Mouse (Mus musculus) megakaryocyte, embryonic 14.5 days (primary cell): ENCODE results near the gene Sh3bp4. TPM values are rescaled to one million over a fixed set of nuclear protein-coding genes. Genes with fewer than 3 reads are reported as not detected.

Experiments used
- H3K27me3 ChIP-seq: replicated peaks from 2 replicates; pipeline ENCODE3; 2012; ENCODE audit warnings: inconsistent platforms
- H3K36me3 ChIP-seq: replicated peaks from 2 replicates; pipeline ENCODE3; 2012; ENCODE audit warnings: low read length, inconsistent platforms, mixed read lengths
- H3K4me1 ChIP-seq: 2 replicates; pipeline ENCODE4 v1.6.1; 2012; ENCODE audit warnings: inconsistent platforms
- H3K4me3 ChIP-seq: replicated peaks from 2 replicates; pipeline ENCODE3; 2012; ENCODE audit warnings: moderate library complexity, mild to moderate bottlenecking, inconsistent platforms
- H3K9me3 ChIP-seq: 2 replicates; pipeline ENCODE4 v1.6.1; 2012; ENCODE audit warnings: inconsistent platforms
- FLI1 ChIP-seq: IDR thresholded peaks from 2 replicates; pipeline ENCODE4 v1.6.1; 2012; ENCODE audit warnings: low read length, inconsistent platforms, mixed read lengths
- GATA1 ChIP-seq: IDR thresholded peaks from 3 replicates; pipeline ENCODE4 v1.6.1; 2012; ENCODE audit warnings: mixed read lengths, low read length, inconsistent platforms, borderline replicate concordance
- polyA plus RNA-seq: library from polyadenylated mRNA; stranded (reverse); fragments of >175 nt; gene quantifications from 2 replicates; pipeline ENCODE4 v1.2.3, GENCODE M21; 2012; ENCODE audit warnings: low replicate concordance; ENCODE audit not compliant: insufficient read depth

The Sh3bp4 gene
- polyA plus RNA-seq, 1 experiment = 0.21 TPM

DNA sequence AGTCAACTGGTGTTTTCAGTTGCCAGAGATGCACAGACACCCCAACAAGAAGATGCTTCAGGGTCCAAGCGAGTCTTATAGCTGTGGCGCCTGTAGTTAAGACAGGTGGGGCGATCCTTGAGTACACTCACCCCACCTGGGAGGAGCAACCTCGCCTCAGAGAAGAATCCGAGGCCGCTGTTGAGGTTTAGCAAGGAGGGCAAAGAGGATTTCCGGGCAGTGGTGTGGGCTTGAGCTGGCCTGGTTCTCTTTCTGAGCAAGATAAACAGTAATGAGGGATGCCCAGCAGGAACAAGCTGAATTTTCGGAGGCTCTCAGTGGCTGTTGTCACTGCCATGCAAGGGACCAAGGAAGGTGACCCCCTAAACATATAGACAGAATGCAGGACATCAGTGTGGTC lies 20.5 kb downstream of the Sh3bp4 start:
- TF ChIP-seq FLI1 (no peak), GATA1 (no peak)
- no peaks in the 10 kb centered on the region for H3K9me3 ChIP-seq
- peaks cover 15% of the 10 kb centered on the region for H3K27me3 ChIP-seq

DNA sequence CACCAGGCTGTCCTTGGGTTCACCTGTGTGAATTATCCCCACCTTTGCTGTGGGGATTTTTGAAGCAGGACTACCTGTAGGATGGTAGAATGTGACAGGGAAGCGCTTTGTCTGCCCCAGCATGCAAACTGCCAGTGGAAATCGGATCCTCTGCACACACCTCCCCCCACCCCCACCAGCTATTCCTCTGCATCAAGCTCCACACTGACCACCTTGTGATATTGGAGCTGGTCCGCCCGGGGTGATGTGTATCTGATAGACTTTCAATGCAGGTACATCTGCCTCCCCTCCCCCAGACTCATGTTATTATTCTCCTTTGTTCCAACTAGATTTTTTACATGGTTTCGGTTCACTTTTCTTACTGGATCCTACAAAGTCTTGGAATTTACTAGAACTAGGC lies 21.8 kb downstream of the Sh3bp4 start:
- Histone ChIP-seq H3K9me3 (no peaks in the 10 kb centered on the region), H3K36me3 (no peaks in the 10 kb centered on the region), H3K4me1 (no peaks in the 10 kb centered on the region), H3K27me3 (peaks cover 15% of the 10 kb centered on the region), H3K4me3 (no peak overlapping the region)
- TF ChIP-seq FLI1 = no peak
- TF ChIP-seq GATA1 = no peak

More for the DNA sequence above, 20.5 kb downstream of the Sh3bp4 start:
- no peaks in the 10 kb centered on the region for H3K4me1 ChIP-seq
- no peak overlapping the region for H3K4me3 ChIP-seq
- no peaks in the 10 kb centered on the region for H3K36me3 ChIP-seq

DNA sequence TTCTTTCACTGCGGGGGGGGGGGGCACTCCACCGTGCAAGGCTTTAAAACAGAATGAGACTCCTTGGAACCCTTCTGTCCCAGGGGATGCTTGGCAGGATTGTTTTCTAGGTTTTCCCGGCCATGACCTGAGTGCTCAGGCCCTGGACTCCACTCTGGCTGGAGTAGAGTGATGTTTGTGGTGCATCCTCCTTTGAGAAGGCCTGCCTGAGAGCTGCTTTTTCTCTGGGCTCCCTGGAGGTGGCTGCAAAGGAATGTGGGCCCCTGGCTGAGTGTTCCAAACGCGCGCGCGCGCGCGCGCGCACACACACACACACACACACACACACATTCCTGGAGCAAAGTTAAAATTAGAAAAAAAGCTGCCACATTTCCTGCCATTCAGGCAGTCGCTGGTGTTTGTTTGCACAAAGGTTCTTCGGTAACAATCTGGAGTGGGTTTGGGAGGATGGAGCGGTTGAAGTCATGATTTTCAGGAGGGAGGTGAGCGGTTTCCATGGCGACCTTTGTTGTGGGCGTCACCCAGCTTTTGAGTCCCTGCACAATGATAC lies 22.3 kb downstream of the Sh3bp4 start:
- H3K4me1 ChIP-seq = no peaks in the 10 kb centered on the region
- H3K27me3 ChIP-seq = peaks cover 15% of the 10 kb centered on the region
- no peaks in the 10 kb centered on the region for H3K9me3 ChIP-seq
- H3K36me3 ChIP-seq = no peaks in the 10 kb centered on the region
- no peak overlapping the region for H3K4me3 ChIP-seq
- TF ChIP-seq FLI1 (no peak), GATA1 (no peak)

- no peaks in the 10 kb centered on the region for H3K36me3 ChIP-seq
- H3K27me3 ChIP-seq = peaks cover 8% of the 10 kb centered on the region
- no peaks in the 10 kb centered on the region for H3K9me3 ChIP-seq
- no peak overlapping the region for H3K4me3 ChIP-seq
- no peak for TF ChIP-seq GATA1
- no peak for TF ChIP-seq FLI1
- no peaks in the 10 kb centered on the region for H3K4me1 ChIP-seq
These were observed 23.5 kb downstream of the Sh3bp4 start for GRCm38 (mm10) chr1:89093696-89094095.

- Histone ChIP-seq H3K36me3 (no peaks in the 10 kb centered on the region), H3K9me3 (no peaks in the 10 kb centered on the region), H3K4me3 (no peak overlapping the region), H3K27me3 (peaks cover 5% of the 10 kb centered on the region), H3K4me1 (no peaks in the 10 kb centered on the region)
- TF ChIP-seq FLI1 (no peak), GATA1 (no peak)
These were observed 24.2 kb downstream of the Sh3bp4 start for GRCm38 (mm10) chr1:89094416-89094815.

GRCm38 (mm10) chr1:89095642-89096424 lies 25.6 kb downstream of the Sh3bp4 start:
- TF ChIP-seq FLI1 (no peak), GATA1 (no peak)
- Histone ChIP-seq H3K36me3 (no peaks in the 10 kb centered on the region), H3K4me1 (no peaks in the 10 kb centered on the region), H3K27me3 (peaks cover 3% of the 10 kb centered on the region), H3K9me3 (no peaks in the 10 kb centered on the region), H3K4me3 (no peak overlapping the region)

GRCm38 (mm10) chr1:89102231-89103003 lies 32.2 kb downstream of the Sh3bp4 start:
- H3K9me3 ChIP-seq = no peaks in the 10 kb centered on the region
- TF ChIP-seq GATA1 (no peak), FLI1 (no peak)
- no peaks in the 10 kb centered on the region for H3K36me3 ChIP-seq
- no peaks in the 10 kb centered on the region for H3K4me1 ChIP-seq
- H3K4me3 ChIP-seq = no peak overlapping the region
- H3K27me3 ChIP-seq = no peaks in the 10 kb centered on the region

DNA sequence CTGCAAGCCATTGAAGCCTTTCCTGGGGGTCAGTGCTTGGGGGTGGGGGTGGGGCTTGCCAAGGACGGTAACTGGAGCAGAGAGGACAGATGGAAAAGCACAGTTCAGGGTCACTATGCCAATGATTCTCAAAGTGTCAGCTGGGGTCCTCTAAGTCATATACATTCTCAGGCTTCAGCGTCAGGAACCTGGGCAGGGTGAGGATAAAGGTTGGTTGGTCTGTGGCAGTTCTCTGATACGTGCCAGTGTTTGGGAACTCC lies 32.7 kb downstream of the Sh3bp4 start:
- Histone ChIP-seq H3K9me3 (no peaks in the 10 kb centered on the region), H3K36me3 (no peaks in the 10 kb centered on the region), H3K27me3 (no peaks in the 10 kb centered on the region), H3K4me3 (no peak overlapping the region), H3K4me1 (no peaks in the 10 kb centered on the region)
- TF ChIP-seq GATA1 (no peak), FLI1 (no peak)

- TF ChIP-seq FLI1 (no peak), GATA1 (no peak)
- Histone ChIP-seq H3K36me3 (no peaks in the 10 kb centered on the region), H3K9me3 (no peaks in the 10 kb centered on the region), H3K4me1 (peaks cover 3% of the 10 kb centered on the region), H3K27me3 (no peaks in the 10 kb centered on the region), H3K4me3 (no peak overlapping the region)
These were observed 33.3 kb downstream of the Sh3bp4 start for GRCm38 (mm10) chr1:89103505-89103904.

- Histone ChIP-seq H3K4me1 (peaks cover 7% of the 10 kb centered on the region), H3K36me3 (no peaks in the 10 kb centered on the region), H3K9me3 (no peaks in the 10 kb centered on the region), H3K27me3 (no peaks in the 10 kb centered on the region), H3K4me3 (no peak overlapping the region)
- TF ChIP-seq FLI1 (no peak), GATA1 (no peak)
These were observed 34.0 kb downstream of the Sh3bp4 start for GRCm38 (mm10) chr1:89104066-89104765.
